Mouse (Mus musculus) mouse trophoblast stem cell (cell line): Measurements from ENCODE around the gene Cop1.
"Not testable (repeated sequence)": the region's sequence is repeated elsewhere in the genome, so short reads cannot be mapped to it uniquely, and the experiment has no call there.

ENCODE experiments used
- in situ Hi-C, 2 experiments: fragments of 300-500 bp; cut with MseI, MboI; formaldehyde crosslinking; loops; 2 replicates in 1 of 2; 3 replicates in 1 of 2; pipeline ENCODE4 v1.15.1; 2025

Gene Cop1

GRCm38 (mm10) chr1:159231781-159232571 lies at the start of gene Cop1:
TSS of gene Cop1 (plus strand) at chr1:159232320.
- in situ Hi-C loops, result not testable (repeated sequence)

GRCm38 (mm10) chr1:159186741-159187140 lies 45.4 kb upstream of the Cop1 start:
- in situ Hi-C loops, result no loop called here

GRCm38 (mm10) chr1:159198603-159199002 lies 33.5 kb upstream of the Cop1 start:
- in situ Hi-C loops, result no loop called here

- in situ Hi-C loops, result no loop called here
Measured at GRCm38 (mm10) chr1:159199606-159200005, 32.5 kb upstream of the Cop1 start.

- in situ Hi-C loops, result no loop called here
Measured at GRCm38 (mm10) chr1:159201220-159201619, 30.9 kb upstream of the Cop1 start.

- in situ Hi-C loops, result no loop called here
Measured at GRCm38 (mm10) chr1:159211711-159212110, 20.4 kb upstream of the Cop1 start.

GRCm38 (mm10) chr1:159217437-159217836 lies 14.7 kb upstream of the Cop1 start:
- in situ Hi-C loops, result no loop called here

GRCm38 (mm10) chr1:159222046-159222445 lies 10.1 kb upstream of the Cop1 start:
- in situ Hi-C loops, result no loop called here

- in situ Hi-C loops, result no loop called here
Measured at GRCm38 (mm10) chr1:159225064-159225824, 6.9 kb upstream of the Cop1 start.

- in situ Hi-C loops, result not testable (repeated sequence)
Measured at GRCm38 (mm10) chr1:159232572-159233261, 597 bp downstream of the Cop1 start.

- in situ Hi-C loops, result no loop called here
Measured at GRCm38 (mm10) chr1:159233426-159233825, 1.3 kb downstream of the Cop1 start.

- in situ Hi-C loops, result no loop called here
Measured at GRCm38 (mm10) chr1:159234496-159234895, 2.4 kb downstream of the Cop1 start.

- in situ Hi-C loops, result no loop called here
Measured at GRCm38 (mm10) chr1:159235674-159236073, 3.6 kb downstream of the Cop1 start.

GRCm38 (mm10) chr1:159238147-159238546 lies 6.0 kb downstream of the Cop1 start:
- in situ Hi-C loops, result no loop called here

GRCm38 (mm10) chr1:159250320-159250719 lies 18.2 kb downstream of the Cop1 start:
- in situ Hi-C loops, result no loop called here

- in situ Hi-C loops, result no loop called here
Measured at GRCm38 (mm10) chr1:159253078-159253477, 21.0 kb downstream of the Cop1 start.

GRCm38 (mm10) chr1:159254906-159255685 lies 23.0 kb downstream of the Cop1 start:
- in situ Hi-C loops, result no loop called here

- in situ Hi-C loops, result no loop called here
Measured at GRCm38 (mm10) chr1:159256543-159256942, 24.4 kb downstream of the Cop1 start.

GRCm38 (mm10) chr1:159263820-159264219 lies 31.7 kb downstream of the Cop1 start:
- in situ Hi-C loops, result no loop called here

GRCm38 (mm10) chr1:159280072-159280471 lies 48.0 kb downstream of the Cop1 start:
- in situ Hi-C loops, result no loop called here

GRCm38 (mm10) chr1:159281861-159282260 lies 49.7 kb downstream of the Cop1 start:
- in situ Hi-C loops, result no loop called here
